Mouse (Mus musculus) lung, embryonic 16.5 days (tissue): ENCODE data around the gene Safb2. TPM values are rescaled to one million over a fixed set of nuclear protein-coding genes. Genes with fewer than 3 reads are reported as not detected.
A peak's percentile ranks its signal among the peaks of the same experiment; 100 is the strongest.

ENCODE experiments used
- ATAC-seq: fragments of 200-750 bp; cut with Nextera tagmentation; 2 replicates; pipeline ENCODE4 v1.8.0; 2017; ENCODE audit warnings: low read depth, mild to moderate bottlenecking, moderate library complexity
- H3K27ac ChIP-seq: fragments of 300-500 bp; sonication (generic); 2 replicates; pipeline ENCODE4 v1.5.1; 2014; ENCODE audit warnings: mild to moderate bottlenecking, control low read depth, low read length
- H3K27me3 ChIP-seq: fragments of 300-500 bp; sonication (generic); 2 replicates; pipeline ENCODE4 v1.6.1; 2014; ENCODE audit warnings: low read depth, low read length, mixed read lengths; ENCODE audit not compliant: control insufficient read depth, insufficient read depth
- H3K36me3 ChIP-seq: fragments of 300-500 bp; sonication (generic); 2 replicates; pipeline ENCODE4 v1.6.1; 2014; ENCODE audit warnings: low read length; ENCODE audit not compliant: control insufficient read depth, insufficient read depth
- H3K4me1 ChIP-seq: fragments of 300-500 bp; sonication (generic); replicated peaks from 2 replicates; pipeline ENCODE4 v1.6.1; 2014; ENCODE audit warnings: low read length, mixed read lengths; ENCODE audit not compliant: control insufficient read depth, insufficient read depth
- H3K4me2 ChIP-seq: fragments of 300-500 bp; sonication (generic); 2 replicates; pipeline ENCODE4 v1.6.1; 2014; ENCODE audit warnings: low read depth, low read length, control low read depth
- H3K4me3 ChIP-seq: fragments of 300-500 bp; sonication (generic); 2 replicates; pipeline ENCODE4 v1.5.1; 2014; ENCODE audit warnings: mild to moderate bottlenecking, low read length, control low read depth
- H3K9ac ChIP-seq: fragments of 300-500 bp; sonication (generic); 2 replicates; pipeline ENCODE4 v1.6.1; 2014; ENCODE audit warnings: low read length, control low read depth
- H3K9me3 ChIP-seq: fragments of 300-500 bp; sonication (generic); 2 replicates; pipeline ENCODE4 v1.6.1; 2016; ENCODE audit warnings: low read length; ENCODE audit not compliant: control insufficient read depth
- WGBS: fragments of 180-500 bp; shearing (Covaris S2); extraction: QIAGEN DNeasy Blood & Tissue Kit; methylation state at CpG from one replicate; pipeline ENCODE4 v1.1.7; 2014; 5-methylcytosine and 5-hydroxymethylcytosine counted together
- polyA plus RNA-seq: library from polyadenylated mRNA; unstranded; fragments of >200 nt; fragmentation: Nextera tagmentation; extraction: Ambion mirVana; gene quantifications from 2 replicates; pipeline ENCODE4 v1.2.1, GENCODE M21; 2015

The Safb2 gene
- polyA plus RNA-seq, 1 experiment from 2014 or later, result 74.8 TPM

- H3K36me3 ChIP-seq, result no peaks in the 10 kb centered on the region
- H3K4me3 ChIP-seq, result no peak overlapping the region
- H3K27me3 ChIP-seq, result no peaks in the 10 kb centered on the region
- no peak overlapping the region for H3K9ac ChIP-seq
- H3K4me2 ChIP-seq, result no peak overlapping the region
- no peak overlapping the region for H3K27ac ChIP-seq
- ATAC-seq, result no peak
- H3K9me3 ChIP-seq, result no peaks in the 10 kb centered on the region
- no peaks in the 10 kb centered on the region for H3K4me1 ChIP-seq
- WGBS, result 50% methylated on average over 1 of the region's 1 CpGs
Measured at GRCm38 (mm10) chr17:56545945-56546344, 38.4 kb downstream of the Safb2 start.

- Histone ChIP-seq H3K27me3 (no peaks in the 10 kb centered on the region), H3K27ac (no peak overlapping the region), H3K4me1 (no peaks in the 10 kb centered on the region), H3K9ac (no peak overlapping the region), H3K4me2 (no peak overlapping the region), H3K9me3 (no peaks in the 10 kb centered on the region), H3K4me3 (no peak overlapping the region), H3K36me3 (no peaks in the 10 kb centered on the region)
- no peak for ATAC-seq
- WGBS, result 71% methylated on average over 7 of the region's 7 CpGs
Measured at GRCm38 (mm10) chr17:56544699-56545387, 39.5 kb downstream of the Safb2 start.

- Histone ChIP-seq H3K4me3 (no peak overlapping the region), H3K4me1 (no peaks in the 10 kb centered on the region), H3K27ac (no peak overlapping the region), H3K9me3 (no peaks in the 10 kb centered on the region), H3K36me3 (no peaks in the 10 kb centered on the region), H3K4me2 (no peak overlapping the region), H3K9ac (no peak overlapping the region), H3K27me3 (no peaks in the 10 kb centered on the region)
- WGBS, result 61% methylated on average over 3 of the region's 3 CpGs
- no peak for ATAC-seq
Measured at GRCm38 (mm10) chr17:56543684-56544224, 40.6 kb downstream of the Safb2 start.

GRCm38 (mm10) chr17:56542736-56543135 is 41.6 kb downstream of the Safb2 start:
- no peak overlapping the region for H3K4me2 ChIP-seq
- ATAC-seq, result no peak
- H3K27me3 ChIP-seq, result no peaks in the 10 kb centered on the region
- no peak overlapping the region for H3K9ac ChIP-seq
- no peak overlapping the region for H3K4me3 ChIP-seq
- H3K4me1 ChIP-seq, result no peaks in the 10 kb centered on the region
- H3K27ac ChIP-seq, result no peak overlapping the region
- WGBS, result 52% methylated on average over 8 of the region's 8 CpGs
- no peaks in the 10 kb centered on the region for H3K9me3 ChIP-seq
- H3K36me3 ChIP-seq, result no peaks in the 10 kb centered on the region

- H3K4me3 ChIP-seq, result no peak overlapping the region
- H3K9ac ChIP-seq, result no peak overlapping the region
- H3K27ac ChIP-seq, result no peak overlapping the region
- peak; percentile 47; the same call in 1 of the 2 replicates for ATAC-seq
- WGBS, result 19% methylated on average over 6 of the region's 6 CpGs
- no peaks in the 10 kb centered on the region for H3K36me3 ChIP-seq
- H3K4me1 ChIP-seq, result no peaks in the 10 kb centered on the region
- H3K9me3 ChIP-seq, result no peaks in the 10 kb centered on the region
- H3K27me3 ChIP-seq, result no peaks in the 10 kb centered on the region
- no peak overlapping the region for H3K4me2 ChIP-seq
Measured at GRCm38 (mm10) chr17:56540562-56540975, 43.8 kb downstream of the Safb2 start.

GRCm38 (mm10) chr17:56537912-56538311 is 46.5 kb downstream of the Safb2 start:
- Histone ChIP-seq H3K36me3 (no peaks in the 10 kb centered on the region), H3K27ac (no peak overlapping the region), H3K4me2 (no peak overlapping the region), H3K9me3 (no peaks in the 10 kb centered on the region), H3K4me1 (no peaks in the 10 kb centered on the region), H3K9ac (no peak overlapping the region), H3K4me3 (no peak overlapping the region), H3K27me3 (no peaks in the 10 kb centered on the region)
- 35% methylated on average over 8 of the region's 8 CpGs for WGBS
- ATAC-seq, result no peak

- Histone ChIP-seq H3K36me3 (no peaks in the 10 kb centered on the region), H3K27ac (no peak overlapping the region), H3K4me2 (no peak overlapping the region), H3K4me1 (no peaks in the 10 kb centered on the region), H3K4me3 (no peak overlapping the region), H3K9me3 (no peaks in the 10 kb centered on the region), H3K9ac (no peak overlapping the region), H3K27me3 (no peaks in the 10 kb centered on the region)
- ATAC-seq, result no peak
- 70% methylated on average over 3 of the region's 3 CpGs for WGBS
Measured at GRCm38 (mm10) chr17:56536874-56537273, 47.5 kb downstream of the Safb2 start.

GRCm38 (mm10) chr17:56536192-56536591 is 48.2 kb downstream of the Safb2 start:
- Histone ChIP-seq H3K27me3 (no peaks in the 10 kb centered on the region), H3K36me3 (no peaks in the 10 kb centered on the region), H3K4me1 (no peaks in the 10 kb centered on the region), H3K9me3 (no peaks in the 10 kb centered on the region), H3K27ac (no peak overlapping the region), H3K4me3 (no peak overlapping the region), H3K9ac (no peak overlapping the region), H3K4me2 (no peak overlapping the region)
- no peak for ATAC-seq
- WGBS, result 57% methylated on average over 14 of the region's 14 CpGs

- Histone ChIP-seq H3K27ac (no peak overlapping the region), H3K4me1 (no peaks in the 10 kb centered on the region), H3K9ac (no peak overlapping the region), H3K4me3 (no peak overlapping the region), H3K27me3 (no peaks in the 10 kb centered on the region), H3K9me3 (no peaks in the 10 kb centered on the region), H3K4me2 (no peak overlapping the region), H3K36me3 (no peaks in the 10 kb centered on the region)
- ATAC-seq, result no peak
- 50% methylated on average over 4 of the region's 4 CpGs for WGBS
Measured at GRCm38 (mm10) chr17:56524943-56525342, 59.4 kb downstream of the Safb2 start.
